Mouse (Mus musculus) embryonic fibroblast, embryonic 13.5 days (primary cell): ENCODE data around the gene Mab21l3. TPM values are rescaled to one million over a fixed set of nuclear protein-coding genes. Genes with fewer than 3 reads are reported as not detected.
A peak's percentile ranks its signal among the peaks of the same experiment; 100 is the strongest.
"Not testable (repeated sequence)": the region's sequence is repeated elsewhere in the genome, so short reads cannot be mapped to it uniquely, and the experiment has no call there.

Source experiments
- H3K27ac ChIP-seq: 2 replicates; pipeline ENCODE4 v1.5.1; 2012; ENCODE audit warnings: low read length, control low read depth, inconsistent platforms; ENCODE audit not compliant: insufficient read depth
- H3K4me1 ChIP-seq: 2 replicates; pipeline ENCODE4 v1.6.1; 2011; ENCODE audit warnings: low read length; ENCODE audit not compliant: control insufficient read depth, insufficient read depth
- H3K4me3 ChIP-seq: 2 replicates; pipeline ENCODE4 v1.5.1; 2011; ENCODE audit warnings: mild to moderate bottlenecking, control low read depth, low read length; ENCODE audit not compliant: insufficient read depth
- CTCF ChIP-seq: IDR thresholded peaks from 2 replicates; pipeline ENCODE4 v1.5.1; 2011; ENCODE audit warnings: mild to moderate bottlenecking, control low read depth, low read length, moderate library complexity, borderline replicate concordance; ENCODE audit not compliant: insufficient read depth
- POLR2A ChIP-seq: IDR thresholded peaks from 2 replicates; pipeline ENCODE4 v1.6.1; 2011; ENCODE audit warnings: low read depth, mild to moderate bottlenecking, control low read depth, low read length, moderate library complexity
- polyA plus RNA-seq: library from polyadenylated mRNA; stranded (reverse); fragments of >200 nt; gene quantifications from 2 replicates; pipeline ENCODE4 v1.2.4, GENCODE M21; 2011; ENCODE audit warnings: low read depth; ENCODE audit not compliant: missing spikeins, insufficient read length

Mab21l3 gene
- polyA plus RNA-seq, 1 experiment, result 2.5 TPM

- Histone ChIP-seq H3K4me3 (no peak overlapping the region), H3K27ac (no peak overlapping the region), H3K4me1 (peaks cover 9% of the 10 kb centered on the region; the same call in 1 of the 2 replicates)
- TF ChIP-seq CTCF, result no peak
- no peak for TF ChIP-seq POLR2A
Observed at GRCm38 (mm10) chr3:101827220-101827715, 21.5 kb downstream of the Mab21l3 start.

- Histone ChIP-seq H3K4me1 (no peaks in the 10 kb centered on the region), H3K27ac (no peak overlapping the region), H3K4me3 (no peak overlapping the region)
- TF ChIP-seq CTCF (no peak), POLR2A (no peak)
Observed at GRCm38 (mm10) chr3:101824338-101824737, 24.4 kb downstream of the Mab21l3 start.

DNA sequence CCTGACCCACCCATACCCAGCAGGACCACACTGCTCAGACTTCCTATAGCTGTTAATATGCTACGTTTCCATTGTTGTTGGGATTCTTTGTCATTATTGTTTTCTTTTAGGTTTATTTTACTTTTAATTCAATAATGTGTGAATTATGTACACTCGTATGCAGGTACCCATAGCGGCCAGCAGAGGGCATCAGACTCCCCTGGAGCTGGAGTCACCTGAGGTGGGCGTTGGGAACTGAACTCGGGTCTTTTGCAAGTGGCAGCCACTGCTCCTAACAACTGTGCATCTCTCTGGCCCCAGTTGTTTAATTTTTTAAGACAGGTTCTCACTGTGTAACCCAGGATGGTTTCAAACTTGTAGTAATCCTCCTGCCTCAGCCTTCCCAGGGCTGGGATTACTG is 26.7 kb downstream of the Mab21l3 start:
- TF ChIP-seq POLR2A, result no peak
- no peak for TF ChIP-seq CTCF
- no peaks in the 10 kb centered on the region for H3K4me1 ChIP-seq
- no peak overlapping the region for H3K27ac ChIP-seq
- H3K4me3 ChIP-seq, result no peak overlapping the region

GRCm38 (mm10) chr3:101820708-101821107 is 28.1 kb downstream of the Mab21l3 start:
- H3K27ac ChIP-seq, H3K4me3 ChIP-seq, H3K4me1 ChIP-seq: not testable (repeated sequence)

DNA sequence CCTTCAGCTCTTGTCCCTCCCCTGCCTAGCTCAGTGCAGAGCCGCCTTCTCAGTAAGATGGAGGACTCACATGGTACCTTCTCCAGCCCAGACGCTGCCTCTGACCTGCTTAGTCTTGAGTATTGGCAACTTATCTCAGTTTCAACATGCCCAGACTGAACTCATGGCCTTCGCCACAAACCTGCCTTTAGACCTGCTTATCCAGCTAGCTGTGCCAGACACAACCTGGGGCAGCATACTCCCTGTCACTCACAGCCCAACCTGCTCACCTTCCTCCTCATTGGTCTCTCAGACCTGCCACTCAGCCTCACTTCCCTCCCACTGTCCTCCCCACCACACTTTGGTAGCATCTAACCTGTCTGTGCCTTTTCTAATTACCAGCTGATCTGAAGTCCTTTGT is 32.8 kb downstream of the Mab21l3 start:
- no peak overlapping the region for H3K27ac ChIP-seq
- H3K4me1 ChIP-seq, result no peaks in the 10 kb centered on the region
- no peak for TF ChIP-seq CTCF
- TF ChIP-seq POLR2A, result no peak
- no peak overlapping the region for H3K4me3 ChIP-seq

DNA sequence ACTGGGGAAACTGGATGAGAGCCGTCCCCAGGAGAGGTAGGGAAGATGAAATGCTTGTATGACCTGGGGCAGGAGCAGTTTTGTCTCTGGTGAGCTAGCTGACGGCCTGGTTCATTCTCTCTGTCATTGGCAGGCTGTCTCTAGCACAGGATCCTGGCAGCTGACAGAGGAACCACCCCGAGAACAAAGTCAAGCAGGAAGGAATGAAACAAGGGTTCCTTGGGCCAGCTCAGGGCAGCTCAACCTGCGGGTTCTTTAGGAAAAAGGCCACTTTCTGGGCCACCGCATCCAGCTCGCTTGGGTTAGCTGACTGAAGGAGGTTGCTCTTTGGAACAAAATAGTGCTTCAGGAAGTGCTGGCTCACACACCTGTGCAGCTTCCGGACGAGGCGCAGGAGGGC is 34.0 kb downstream of the Mab21l3 start:
- no peak overlapping the region for H3K4me3 ChIP-seq
- H3K4me1 ChIP-seq, result no peaks in the 10 kb centered on the region
- TF ChIP-seq POLR2A, result no peak
- no peak for TF ChIP-seq CTCF
- H3K27ac ChIP-seq, result no peak overlapping the region

GRCm38 (mm10) chr3:101812341-101812962 is 36.3 kb downstream of the Mab21l3 start:
- Histone ChIP-seq H3K27ac (no peak overlapping the region), H3K4me3 (no peak overlapping the region), H3K4me1 (0 out of 2 replicates have a peak, but pooled peaks cover 2% of the 10 kb centered on the region)
- TF ChIP-seq POLR2A, result no peak
- TF ChIP-seq CTCF, result peak; percentile 41; the same call in 1 of the 2 replicates

DNA sequence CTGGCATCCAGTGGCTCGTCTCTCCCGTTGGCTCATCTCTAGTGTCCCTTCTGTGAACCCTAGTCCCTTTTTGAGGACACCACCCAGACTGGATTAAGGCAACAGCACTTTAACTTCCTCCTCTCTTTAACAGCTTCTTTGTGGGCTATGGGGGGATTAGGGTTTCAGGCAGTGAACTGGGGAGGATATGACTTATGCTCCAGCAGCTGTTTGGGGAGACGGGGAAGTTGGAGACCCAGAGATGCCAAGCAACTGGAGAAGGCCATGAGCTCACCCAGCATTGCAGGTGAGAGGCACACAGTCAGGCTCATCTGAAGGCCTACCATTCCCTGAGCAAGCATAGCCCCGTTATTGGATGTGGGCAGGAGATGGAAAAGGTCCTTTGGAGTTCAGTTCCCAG is 36.8 kb downstream of the Mab21l3 start:
- TF ChIP-seq POLR2A, result no peak
- TF ChIP-seq CTCF, result no peak
- Histone ChIP-seq H3K4me3 (no peak overlapping the region), H3K27ac (no peak overlapping the region), H3K4me1 (peaks cover 4% of the 10 kb centered on the region; the same call in 1 of the 2 replicates)

GRCm38 (mm10) chr3:101807646-101808045 is 41.1 kb downstream of the Mab21l3 start:
- no peak for TF ChIP-seq CTCF
- no peak for TF ChIP-seq POLR2A
- Histone ChIP-seq H3K4me3 (no peak overlapping the region), H3K27ac (no peak overlapping the region)

DNA sequence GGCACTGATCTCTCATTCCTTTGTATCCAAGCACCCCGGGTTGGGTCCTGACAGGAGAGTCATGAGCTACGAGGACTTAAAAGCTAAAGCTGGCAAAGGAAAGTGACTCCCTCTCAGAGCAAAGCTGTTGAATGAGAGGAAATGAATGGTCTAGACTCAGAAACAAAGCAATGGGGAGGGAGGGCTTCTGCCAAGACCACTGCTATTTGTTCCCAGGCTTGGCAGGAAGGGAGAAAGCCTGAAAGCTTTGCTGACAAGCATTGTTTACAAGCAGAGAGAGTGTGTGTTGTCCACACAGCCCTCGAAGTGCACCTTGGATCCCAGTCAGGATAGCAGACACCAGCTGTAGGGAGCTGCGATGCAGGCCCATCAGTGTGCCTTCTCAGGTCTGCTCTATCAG is 41.8 kb downstream of the Mab21l3 start:
- H3K4me3 ChIP-seq, result no peak overlapping the region
- H3K27ac ChIP-seq, result no peak overlapping the region
- no peak for TF ChIP-seq POLR2A
- TF ChIP-seq CTCF, result no peak
- H3K4me1 ChIP-seq, result peaks cover 4% of the 10 kb centered on the region; the same call in 1 of the 2 replicates

More at GRCm38 (mm10) chr3:101807646-101808045, 41.1 kb downstream of the Mab21l3 start:
- H3K4me1 ChIP-seq, result peaks cover 4% of the 10 kb centered on the region; the same call in 1 of the 2 replicates

DNA sequence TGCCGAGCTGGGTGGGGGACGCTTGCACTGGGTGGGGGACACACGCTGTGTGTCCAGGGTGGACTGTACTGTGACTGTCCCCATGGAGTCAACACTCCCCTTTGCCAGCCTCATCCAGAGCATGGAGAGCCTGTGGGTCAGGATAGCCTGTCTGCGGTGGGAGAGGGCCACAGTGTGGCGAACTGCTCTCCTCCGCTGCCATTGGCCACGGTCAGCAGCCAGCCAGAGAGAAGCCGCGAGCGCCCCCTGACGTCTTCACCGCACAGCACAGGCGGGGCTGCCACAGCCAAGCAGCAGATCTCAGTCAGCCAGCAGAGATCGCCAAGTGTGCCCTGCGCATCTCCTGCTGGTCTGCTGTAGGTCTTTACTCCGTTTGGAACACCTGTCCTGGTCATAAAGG is 42.6 kb downstream of the Mab21l3 start:
- no peak overlapping the region for H3K27ac ChIP-seq
- no peak overlapping the region for H3K4me3 ChIP-seq
- TF ChIP-seq POLR2A (no peak), CTCF (peak; percentile 69)
- H3K4me1 ChIP-seq, result peaks cover 4% of the 10 kb centered on the region; the same call in 1 of the 2 replicates
